Mouse (Mus musculus): Measurements from ENCODE around the gene Gkap1.

Gene Gkap1

DNA sequence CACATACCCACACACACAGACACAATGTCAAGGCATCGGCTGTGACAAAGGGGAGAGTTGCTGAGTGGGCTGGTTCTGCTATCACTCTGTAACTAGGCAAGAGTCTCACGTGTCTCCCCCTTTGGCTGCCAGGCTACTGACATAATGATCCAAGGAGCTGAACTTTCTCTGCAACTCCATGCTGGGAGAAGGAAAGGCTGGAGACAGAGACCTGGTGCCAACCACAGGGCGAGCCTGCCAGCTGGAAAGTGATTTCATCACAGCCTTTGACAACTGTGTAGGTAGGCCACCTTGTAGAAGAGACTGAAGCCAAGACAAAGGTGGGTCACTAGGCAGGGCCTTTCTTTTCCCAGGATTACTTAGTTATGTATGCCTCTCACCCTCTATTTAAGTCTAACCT lies 78.3 kb downstream of the Gkap1 start:
- no peak for DNase-seq

DNA sequence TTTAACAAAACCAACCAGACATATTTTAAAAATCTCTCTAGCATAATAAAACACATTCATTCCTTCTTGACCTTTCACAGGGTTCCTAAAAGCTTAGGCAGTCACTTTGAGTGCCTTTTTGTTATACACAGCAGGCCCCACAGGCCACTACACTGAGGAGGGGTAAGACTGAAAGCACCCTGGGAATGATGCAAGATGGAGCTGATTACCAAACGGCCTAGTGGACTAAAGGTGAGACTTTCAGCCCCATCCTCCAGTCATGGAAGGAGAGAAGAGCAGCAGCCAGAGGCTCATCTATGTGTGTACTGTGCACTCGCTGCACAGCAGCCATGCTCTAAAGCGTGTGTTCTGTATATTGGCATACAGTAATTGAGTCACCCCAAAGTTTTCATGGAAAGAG lies 80.6 kb downstream of the Gkap1 start:
- no peak for DNase-seq

DNA sequence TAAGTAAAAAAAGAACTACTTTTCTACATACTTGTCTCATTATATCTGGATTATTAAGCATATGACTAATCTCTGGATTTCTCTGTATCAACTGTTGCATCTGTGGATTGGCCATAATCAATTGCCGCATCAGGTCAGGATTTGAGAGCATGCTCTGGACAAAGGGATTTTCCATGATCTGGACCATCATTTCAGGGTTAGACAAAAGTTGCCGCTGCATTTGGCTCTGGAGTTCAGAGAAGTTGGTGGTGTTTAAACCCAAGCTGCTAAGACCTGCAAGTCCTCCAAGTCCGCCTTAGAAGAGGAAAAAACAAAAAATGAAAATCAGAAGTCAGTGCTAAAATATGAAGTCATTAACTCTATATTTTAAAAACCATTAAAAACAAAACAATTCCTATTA lies 82.3 kb downstream of the Gkap1 start:
- DNase-seq: no peak

DNA sequence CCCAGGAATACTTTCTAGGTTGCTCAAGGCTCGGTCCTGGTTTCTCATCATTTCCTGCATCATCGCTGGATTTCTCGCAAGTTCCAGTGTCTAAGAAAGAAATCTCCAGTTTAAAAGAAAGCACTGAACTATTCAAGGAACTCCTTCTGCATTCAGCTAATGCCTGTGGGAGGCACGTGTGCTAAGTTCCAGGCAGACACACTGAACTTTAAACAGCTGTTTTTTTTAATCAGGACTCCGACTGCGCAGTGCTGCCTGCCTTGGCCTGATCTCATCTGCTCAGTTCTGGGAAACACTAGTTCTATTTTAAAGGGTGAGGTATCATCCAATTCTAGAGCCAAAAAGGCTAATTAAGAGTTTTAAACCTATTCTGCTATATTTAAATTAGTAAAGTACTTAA lies 83.4 kb downstream of the Gkap1 start:
- no peak for DNase-seq

DNA sequence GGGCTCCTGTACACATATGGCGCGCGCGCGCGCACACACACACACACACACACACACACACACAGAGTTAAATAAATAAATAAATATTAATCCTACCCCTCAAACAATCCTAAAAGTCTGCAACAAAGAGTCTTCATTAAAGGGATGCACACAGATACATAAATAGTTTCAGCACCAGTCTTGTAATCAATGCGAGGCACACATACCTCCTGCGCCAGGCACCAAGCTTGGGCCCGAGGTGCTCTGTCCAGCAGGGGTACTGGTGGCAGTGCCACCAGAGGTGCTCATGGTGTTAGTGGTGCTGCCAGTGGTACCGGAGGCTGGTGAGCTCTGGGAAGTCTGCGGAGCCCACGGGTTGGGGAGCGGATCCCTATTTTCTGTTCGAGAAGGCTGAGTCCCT lies 84.0 kb downstream of the Gkap1 start:
- DNase-seq: no peak

DNA sequence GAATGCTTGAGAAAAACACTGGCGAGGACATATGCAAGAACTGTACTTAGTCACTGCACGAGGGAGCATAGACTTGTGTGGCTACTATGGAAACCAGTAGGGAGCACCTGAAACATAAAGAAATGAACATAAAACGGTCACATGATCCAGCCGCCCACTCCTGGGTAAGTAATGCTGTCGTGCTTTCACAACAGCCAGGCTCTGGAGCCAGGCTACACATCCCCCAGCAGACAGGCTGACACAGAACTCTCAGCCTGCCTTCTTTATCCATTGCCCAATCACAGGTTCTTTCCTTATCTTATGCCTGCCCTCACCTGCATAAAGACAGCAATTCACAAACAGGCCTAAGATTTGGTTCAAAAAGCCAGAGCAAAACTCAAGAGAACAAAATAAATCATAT lies 86.0 kb downstream of the Gkap1 start:
- DNase-seq: no peak

DNA sequence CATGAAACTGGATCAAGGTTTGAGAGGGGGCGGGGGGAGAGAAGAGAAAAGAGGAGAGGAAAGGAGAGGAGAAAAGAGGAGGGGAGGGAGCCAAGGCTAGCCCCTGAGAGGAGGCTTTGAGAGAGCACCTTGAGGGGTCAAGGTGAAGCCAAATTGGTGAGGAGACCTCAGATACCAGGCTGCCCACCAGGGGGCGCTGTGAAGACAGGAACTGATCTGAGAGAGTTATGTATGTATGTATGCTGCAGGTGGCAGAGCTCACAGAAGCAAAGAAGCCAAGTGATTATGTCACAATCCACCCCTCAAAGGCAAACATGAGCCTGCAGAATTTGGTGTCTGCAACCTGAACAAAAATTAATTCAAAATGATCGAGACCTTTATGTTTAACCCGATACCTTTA lies 87.1 kb downstream of the Gkap1 start:
- peak; percentile 81 to 86 for DNase-seq

DNA sequence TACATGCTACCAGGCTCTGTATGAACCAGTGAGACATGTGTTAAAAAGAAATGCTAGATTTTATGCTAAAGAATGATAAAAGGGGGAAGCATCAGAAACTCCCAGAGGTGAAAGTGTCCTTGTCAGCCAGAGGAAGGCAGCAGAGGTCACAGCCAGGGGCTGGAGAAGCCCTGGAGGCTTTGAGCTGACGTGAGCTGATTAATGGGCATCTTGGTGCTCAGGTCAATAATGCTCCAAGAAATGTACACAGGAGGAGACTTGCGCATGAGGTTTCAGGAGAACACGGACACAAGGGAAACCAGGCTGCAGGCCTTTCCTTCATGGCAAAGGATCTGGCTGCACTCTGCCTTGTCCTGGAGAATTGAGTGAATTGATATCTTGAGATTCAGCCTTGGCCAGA lies 87.7 kb downstream of the Gkap1 start:
- DNase-seq: no peak

DNA sequence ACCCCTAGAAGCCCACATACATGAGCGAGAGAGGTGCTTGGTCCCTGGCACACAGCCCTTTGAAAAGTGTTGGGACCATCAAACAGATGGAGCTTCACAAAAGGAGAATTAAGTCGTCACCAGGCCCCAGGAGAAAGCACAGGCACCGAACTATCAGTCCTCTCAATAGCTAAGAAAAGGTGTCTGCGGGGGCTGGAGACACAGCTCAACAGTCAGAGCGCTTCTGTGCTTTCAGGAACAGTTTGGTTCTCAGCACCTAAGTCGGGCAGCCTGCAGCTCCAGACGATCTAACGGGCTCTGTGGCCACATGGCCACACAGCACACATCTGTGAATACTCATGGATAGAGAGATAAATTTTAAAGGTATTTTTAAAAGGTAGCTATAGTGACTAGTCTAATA lies 89.2 kb downstream of the Gkap1 start:
- no peak for DNase-seq

DNA sequence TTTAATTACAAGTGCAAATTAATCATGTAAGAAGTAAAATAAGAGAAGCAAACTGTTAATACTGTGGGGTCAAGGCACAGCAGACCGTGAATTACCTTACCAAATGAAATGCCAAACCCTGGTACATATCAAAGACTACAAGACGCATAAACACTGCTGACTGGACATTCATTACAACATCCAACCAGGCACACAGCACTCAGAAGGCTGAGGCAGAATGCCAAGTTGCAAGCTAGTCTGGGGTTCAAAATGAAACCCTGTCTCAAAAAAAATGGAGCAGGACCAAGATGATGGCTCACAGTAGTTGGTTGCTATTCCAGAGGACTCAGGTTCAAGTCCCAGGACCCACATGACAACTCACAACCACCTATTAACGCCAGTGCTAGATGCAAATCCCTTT lies 91.4 kb downstream of the Gkap1 start:
- no peak for DNase-seq
